Mouse (Mus musculus) retina, adult 2 months (tissue): ENCODE data around the gene Zfp78.
A peak's percentile ranks its signal among the peaks of the same experiment; 100 is the strongest.
"Not testable (repeated sequence)": the region's sequence is repeated elsewhere in the genome, so short reads cannot be mapped to it uniquely, and the experiment has no call there.

ENCODE experiments used
- DNase-seq: peaks from one replicate; pipeline ENCODE4 v3.0.0-alpha.2; 2012; ENCODE audit warnings: low read depth, low spot score

Gene Zfp78

GRCm38 (mm10) chr7:6363047-6363488 lies at the start of gene Zfp78:
Gene Zfp78, plus strand, starts transcription at chr7:6363280.
- peak; percentile 93 for DNase-seq

GRCm38 (mm10) chr7:6330458-6331232 lies 32.4 kb upstream of the Zfp78 start:
- DNase-seq = no peak

GRCm38 (mm10) chr7:6331233-6331956 lies 31.7 kb upstream of the Zfp78 start, which contains the start of gene Zfp583:
Gene Zfp583, minus strand, starts transcription at chr7:6331285.
- peak; percentile 52 for DNase-seq

GRCm38 (mm10) chr7:6339865-6340264 lies 23.2 kb upstream of the Zfp78 start:
- no peak for DNase-seq

- DNase-seq = peak; percentile 61
Measured at GRCm38 (mm10) chr7:6343501-6344071, 19.5 kb upstream of the Zfp78 start, which contains the start of gene Gm3854. Gene Gm3854, plus strand, starts transcription at chr7:6343759.

- no peak for DNase-seq
Measured at GRCm38 (mm10) chr7:6344124-6344523, 19.0 kb upstream of the Zfp78 start.

GRCm38 (mm10) chr7:6358121-6358520 lies 5.0 kb upstream of the Zfp78 start:
- DNase-seq = no peak

- DNase-seq = peak; percentile 71
Measured at GRCm38 (mm10) chr7:6358937-6359590, 4.0 kb upstream of the Zfp78 start.

GRCm38 (mm10) chr7:6360477-6361060 lies 2.5 kb upstream of the Zfp78 start:
- no peak for DNase-seq

GRCm38 (mm10) chr7:6361756-6362155 lies 1.3 kb upstream of the Zfp78 start:
- no peak for DNase-seq

- peak; percentile 100 for DNase-seq
Measured at GRCm38 (mm10) chr7:6362268-6363046, 623 bp upstream of the Zfp78 start.

GRCm38 (mm10) chr7:6364761-6365160 lies 1.7 kb downstream of the Zfp78 start:
- no peak for DNase-seq

GRCm38 (mm10) chr7:6367185-6367584 lies 4.1 kb downstream of the Zfp78 start:
- DNase-seq = no peak

- DNase-seq = not testable (repeated sequence)
Measured at GRCm38 (mm10) chr7:6368146-6368545, 5.1 kb downstream of the Zfp78 start.

GRCm38 (mm10) chr7:6369460-6369859 lies 6.4 kb downstream of the Zfp78 start:
- no peak for DNase-seq

GRCm38 (mm10) chr7:6372993-6373392 lies 9.9 kb downstream of the Zfp78 start:
- DNase-seq = no peak

GRCm38 (mm10) chr7:6378441-6378840 lies 15.4 kb downstream of the Zfp78 start:
- no peak for DNase-seq

- no peak for DNase-seq
Measured at GRCm38 (mm10) chr7:6381431-6381830, 18.4 kb downstream of the Zfp78 start.

- DNase-seq = peak; percentile 87
Measured at GRCm38 (mm10) chr7:6383044-6383455, 20.0 kb downstream of the Zfp78 start, which contains the start of gene Zfp28. Gene Zfp28, plus strand, starts transcription at chr7:6383295.

- no peak for DNase-seq
Measured at GRCm38 (mm10) chr7:6384011-6384410, 20.9 kb downstream of the Zfp78 start.

GRCm38 (mm10) chr7:6386995-6387394 lies 23.9 kb downstream of the Zfp78 start:
- no peak for DNase-seq
